Mouse (Mus musculus) limb, embryonic 14.5 days (tissue): ENCODE measurements at regions not wholly inside any gene's neighbourhood (a gene's known extent, or its start where the extent isn't known, plus 50 kb on each side); places are given as distances from the start of the nearest gene placed in this dataset.

ENCODE experiments used
- ATAC-seq: fragments of 200-750 bp; cut with Nextera tagmentation; 2 replicates; pipeline ENCODE4 v1.8.0; 2017; ENCODE audit warnings: low read depth, moderate number of reproducible peaks, moderate TSS enrichment; ENCODE audit not compliant: low FRiP score
- DNase-seq: peaks from one replicate; pipeline ENCODE4 v3.0.0-alpha.2; 2015; ENCODE audit warnings: low spot score
- H3K27ac ChIP-seq: fragments of 300-500 bp; sonication (generic); replicated peaks from 2 replicates; pipeline ENCODE4 v1.5.1; 2014; ENCODE audit warnings: low read depth, mild to moderate bottlenecking, low read length, moderate library complexity, mixed read lengths
- H3K27me3 ChIP-seq: fragments of 300-500 bp; sonication (generic); 2 replicates; pipeline ENCODE4 v1.6.1; 2014; ENCODE audit warnings: low read length, mixed read lengths; ENCODE audit not compliant: control insufficient read depth, insufficient read depth
- H3K36me3 ChIP-seq: fragments of 300-500 bp; sonication (generic); 2 replicates; pipeline ENCODE4 v1.6.1; 2014; ENCODE audit warnings: mild to moderate bottlenecking, low read length, moderate library complexity, mixed read lengths; ENCODE audit not compliant: control insufficient read depth, insufficient read depth
- H3K4me1 ChIP-seq: fragments of 300-500 bp; sonication (generic); 2 replicates; pipeline ENCODE4 v1.6.1; 2014; ENCODE audit warnings: antibody characterized with exemption, low read length, mixed read lengths; ENCODE audit not compliant: control insufficient read depth, insufficient read depth
- H3K4me2 ChIP-seq: fragments of 300-500 bp; sonication (generic); replicated peaks from 2 replicates; pipeline ENCODE4 v1.6.1; 2014; ENCODE audit warnings: low read depth, mild to moderate bottlenecking, low read length, moderate library complexity; ENCODE audit not compliant: severe bottlenecking
- H3K4me3 ChIP-seq: fragments of 300-500 bp; sonication (generic); replicated peaks from 2 replicates; pipeline ENCODE4 v1.5.1; 2014; ENCODE audit warnings: low read length
- H3K9ac ChIP-seq: fragments of 300-500 bp; sonication (generic); 2 replicates; pipeline ENCODE4 v1.6.1; 2014; ENCODE audit warnings: mild to moderate bottlenecking, low read depth, low read length, moderate library complexity; ENCODE audit not compliant: severe bottlenecking
- H3K9me3 ChIP-seq: fragments of 300-500 bp; sonication (generic); 2 replicates; pipeline ENCODE4 v1.6.1; 2016; ENCODE audit warnings: low read length; ENCODE audit not compliant: control insufficient read depth
- POLR2A ChIP-seq: fragments of 200-500 bp; IDR thresholded peaks from 2 replicates; pipeline ENCODE4 v1.8.0; 2012; ENCODE audit warnings: inconsistent platforms, mild to moderate bottlenecking, moderate library complexity, borderline replicate concordance; ENCODE audit not compliant: insufficient read depth, insufficient read length; ENCODE audit errors: extremely low read depth
- WGBS: fragments of 180-500 bp; shearing (Covaris S2); extraction: QIAGEN DNeasy Blood & Tissue Kit; methylation state at CpG from one replicate; pipeline ENCODE4 v1.1.7; 2014; 5-methylcytosine and 5-hydroxymethylcytosine counted together

DNA sequence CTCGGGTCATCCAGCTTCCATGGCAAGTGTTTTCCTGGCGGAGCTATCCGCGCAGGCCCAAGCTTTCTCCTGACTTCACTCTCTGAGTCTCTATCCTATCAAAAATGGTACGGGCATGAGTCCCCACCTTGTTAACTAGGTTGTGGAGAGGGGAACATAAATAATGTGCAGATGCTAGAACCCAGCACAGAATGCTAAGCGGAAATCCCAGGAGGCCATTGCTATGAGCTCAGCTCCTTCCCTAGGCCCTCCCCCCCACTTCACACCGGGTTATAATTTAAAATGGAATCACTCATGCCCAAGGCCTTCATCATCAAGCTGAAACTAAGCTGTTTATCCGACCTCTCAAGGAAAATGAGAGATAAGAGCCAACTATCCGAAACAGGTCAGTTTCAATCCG lies 60.4 kb upstream of the Cd83 start:
- Histone ChIP-seq H3K9ac (no peak overlapping the region), H3K9me3 (no peaks in the 10 kb centered on the region), H3K4me2 (no peak overlapping the region), H3K4me1 (no peaks in the 10 kb centered on the region), H3K36me3 (no peaks in the 10 kb centered on the region), H3K4me3 (no peak overlapping the region), H3K27ac (no peak overlapping the region), H3K27me3 (no peaks in the 10 kb centered on the region)
- WGBS: 85% methylated on average over 10 of the region's 10 CpGs
- no peak for TF ChIP-seq POLR2A
- ATAC-seq (no peak), DNase-seq (no peak)

DNA sequence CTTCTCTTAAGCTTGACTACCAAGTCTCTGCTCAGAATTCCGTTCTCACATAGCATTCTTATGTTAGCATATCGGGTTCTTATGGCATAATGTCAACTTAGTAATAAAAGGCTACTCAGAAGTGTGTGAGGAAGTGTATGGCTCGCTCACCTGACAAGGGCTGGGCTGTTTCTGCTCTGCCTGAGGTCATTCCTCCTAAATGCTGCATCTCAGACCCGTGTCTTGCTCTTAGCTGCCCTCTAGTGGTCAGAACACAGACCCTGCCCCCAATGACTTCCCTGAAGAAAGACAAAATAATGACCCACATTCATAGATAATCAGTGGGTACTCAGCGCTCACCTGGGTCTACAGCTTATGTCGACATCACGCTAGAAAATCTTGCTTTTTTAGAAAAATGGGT lies 58.9 kb upstream of the Cd83 start:
- H3K4me1 ChIP-seq: no peaks in the 10 kb centered on the region
- H3K27ac ChIP-seq: no peak overlapping the region
- DNase-seq: peak; percentile 70
- no peak overlapping the region for H3K4me2 ChIP-seq
- H3K4me3 ChIP-seq: no peak overlapping the region
- 27% methylated on average over 7 of the region's 7 CpGs for WGBS
- TF ChIP-seq POLR2A: no peak
- no peaks in the 10 kb centered on the region for H3K9me3 ChIP-seq
- no peak overlapping the region for H3K9ac ChIP-seq
- ATAC-seq: peak; percentile 50; the same call in 1 of the 2 replicates
- H3K27me3 ChIP-seq: no peaks in the 10 kb centered on the region
- H3K36me3 ChIP-seq: no peaks in the 10 kb centered on the region

DNA sequence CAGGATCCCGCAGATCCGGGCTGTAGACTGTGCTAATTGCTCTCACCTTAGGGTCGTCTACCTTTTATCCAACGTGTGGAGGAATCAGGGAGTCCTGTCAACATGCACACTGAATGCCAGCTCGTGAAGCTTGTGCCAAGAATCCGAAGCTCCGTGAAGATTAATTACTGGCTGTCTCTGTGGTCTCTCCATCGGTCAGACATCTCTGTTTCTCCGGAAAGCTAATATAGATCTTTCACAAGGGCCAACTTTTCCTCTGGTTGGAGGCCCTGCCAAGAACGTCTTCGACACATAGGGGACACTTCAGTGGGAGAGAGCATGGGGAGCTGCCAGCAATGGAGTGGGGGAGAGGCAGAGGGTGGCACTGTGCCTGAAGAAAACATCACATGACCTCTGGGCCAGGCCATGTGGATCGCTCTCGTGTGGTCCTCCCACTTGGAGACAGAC lies 57.7 kb upstream of the Cd83 start:
- H3K4me3 ChIP-seq: no peak overlapping the region
- 60% methylated on average over 13 of the region's 13 CpGs for WGBS
- ATAC-seq (no peak), DNase-seq (no peak)
- H3K4me1 ChIP-seq: no peaks in the 10 kb centered on the region
- H3K36me3 ChIP-seq: no peaks in the 10 kb centered on the region
- H3K27me3 ChIP-seq: no peaks in the 10 kb centered on the region
- TF ChIP-seq POLR2A: no peak
- H3K9ac ChIP-seq: no peak overlapping the region
- H3K4me2 ChIP-seq: no peak overlapping the region
- no peaks in the 10 kb centered on the region for H3K9me3 ChIP-seq
- H3K27ac ChIP-seq: no peak overlapping the region

DNA sequence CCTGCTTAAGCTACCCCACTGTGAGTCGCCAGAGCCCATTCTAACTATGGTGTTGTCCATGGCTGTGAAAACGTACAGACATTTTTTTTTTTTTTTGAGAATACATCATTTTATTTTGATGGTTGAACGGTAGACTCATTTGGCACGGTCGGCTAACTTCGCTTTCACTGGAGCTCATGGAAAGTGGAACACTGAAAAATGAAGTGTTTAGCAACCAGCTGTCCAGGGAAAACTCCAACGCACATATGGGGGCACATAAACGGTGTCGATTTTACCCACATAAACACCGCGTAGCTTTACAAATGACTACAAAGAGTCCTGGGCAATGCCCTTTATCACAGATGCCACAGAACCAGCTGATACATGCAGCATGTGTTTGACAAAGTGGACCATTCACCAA lies 55.0 kb upstream of the Cd83 start:
- no peak overlapping the region for H3K4me2 ChIP-seq
- H3K9me3 ChIP-seq: no peaks in the 10 kb centered on the region
- H3K4me1 ChIP-seq: 0 out of 2 replicates have a peak, but pooled peaks cover 4% of the 10 kb centered on the region
- H3K9ac ChIP-seq: no peak overlapping the region
- WGBS: 71% methylated on average over 11 of the region's 11 CpGs
- ATAC-seq (no peak), DNase-seq (no peak)
- TF ChIP-seq POLR2A: no peak
- H3K4me3 ChIP-seq: no peak overlapping the region
- H3K27me3 ChIP-seq: no peaks in the 10 kb centered on the region
- no peak overlapping the region for H3K27ac ChIP-seq
- no peaks in the 10 kb centered on the region for H3K36me3 ChIP-seq

DNA sequence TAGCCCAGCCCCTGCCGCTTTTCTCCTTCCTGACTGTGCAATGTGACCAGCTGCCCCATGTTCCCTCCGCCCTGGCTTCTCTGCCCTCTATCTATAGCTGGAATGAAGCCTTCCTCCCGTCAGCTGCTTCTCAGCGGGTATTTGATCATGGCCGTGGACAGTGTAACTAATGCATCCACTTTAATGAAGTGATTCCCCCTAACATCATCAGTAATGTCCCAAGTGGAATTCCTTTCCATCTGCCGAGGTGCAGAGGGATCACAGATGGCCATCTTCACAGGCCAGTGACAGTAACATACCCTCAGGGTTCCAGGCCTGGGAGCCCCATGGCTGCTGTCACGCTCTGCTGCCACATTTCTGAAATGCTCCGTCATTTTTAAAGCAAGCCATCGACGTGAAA lies 51.5 kb upstream of the Cd83 start:
- 0 out of 2 replicates have a peak, but pooled peaks cover 5% of the 10 kb centered on the region for H3K4me1 ChIP-seq
- H3K4me2 ChIP-seq: no peak overlapping the region
- no peak overlapping the region for H3K9ac ChIP-seq
- H3K27me3 ChIP-seq: no peaks in the 10 kb centered on the region
- 75% methylated on average over 10 of the region's 10 CpGs for WGBS
- no peak for TF ChIP-seq POLR2A
- H3K4me3 ChIP-seq: no peak overlapping the region
- DNase-seq (no peak), ATAC-seq (no peak)
- H3K36me3 ChIP-seq: no peaks in the 10 kb centered on the region
- no peaks in the 10 kb centered on the region for H3K9me3 ChIP-seq
- no peak overlapping the region for H3K27ac ChIP-seq

DNA sequence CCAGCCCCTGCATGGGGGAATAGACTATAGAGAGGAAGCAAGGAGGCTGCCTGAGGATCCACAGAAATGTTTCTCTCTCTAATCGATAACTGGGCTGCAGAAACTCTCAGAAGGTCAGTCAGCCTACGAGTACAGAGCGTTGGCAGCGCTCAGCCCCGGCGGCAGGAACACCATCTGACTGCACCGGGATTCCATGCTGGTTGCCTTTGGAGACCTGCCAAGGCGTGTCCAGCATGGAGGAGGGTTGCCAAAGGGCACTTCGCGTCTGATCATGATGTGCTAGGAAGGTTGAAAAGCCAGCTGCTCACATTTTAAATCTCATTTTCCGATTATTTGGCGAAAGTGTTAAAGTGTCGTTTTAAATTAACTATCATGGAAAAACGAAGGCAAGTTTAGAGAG lies 49.9 kb upstream of the Cd83 start:
- Histone ChIP-seq H3K4me2 (no peak overlapping the region), H3K4me3 (no peak overlapping the region), H3K9me3 (no peaks in the 10 kb centered on the region), H3K27ac (no peak overlapping the region), H3K4me1 (0 out of 2 replicates have a peak, but pooled peaks cover 5% of the 10 kb centered on the region), H3K36me3 (no peaks in the 10 kb centered on the region), H3K9ac (0 out of 2 replicates have a peak overlapping the region, but pooled peaks have one; percentile 17), H3K27me3 (no peaks in the 10 kb centered on the region)
- no peak for TF ChIP-seq POLR2A
- 65% methylated on average over 14 of the region's 14 CpGs for WGBS
- no peak for ATAC-seq
- peak; percentile 52 for DNase-seq
